Mouse (Mus musculus): ENCODE measurements around the gene Atad2b.
"Not testable (repeated sequence)": the region's sequence is repeated elsewhere in the genome, so short reads cannot be mapped to it uniquely, and the experiment has no call there.

The Atad2b gene

DNA sequence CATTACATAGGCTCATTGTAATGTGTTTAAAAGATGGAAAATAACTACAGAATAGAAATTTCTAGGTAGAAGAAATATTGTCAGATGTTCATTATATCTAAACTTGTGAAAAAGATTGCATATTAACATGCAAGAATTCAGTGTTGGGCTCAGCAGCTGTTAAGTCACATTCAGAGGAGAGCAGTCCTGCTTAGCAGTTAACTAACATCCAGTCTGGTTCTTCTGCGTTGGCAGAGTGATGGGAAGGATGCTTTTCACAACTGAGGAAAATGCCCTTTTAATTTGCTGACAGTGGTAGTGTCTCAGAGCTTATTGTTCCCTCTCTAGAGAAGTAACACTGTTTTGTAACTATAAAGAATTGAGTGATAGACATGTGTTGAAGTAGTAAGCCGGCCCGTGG lies 88.2 kb downstream of the Atad2b start:
- no peak overlapping the region for H3K4me3 ChIP-seq (replicated peaks; ENCODE audit: low read length)
- no peaks in the 10 kb centered on the region for H3K9me3 ChIP-seq (ENCODE audit: low read length)
- H3K36me3 ChIP-seq (ENCODE audit: insufficient read depth, low read length): peaks cover 15% of the 10 kb centered on the region
- no peaks in the 10 kb centered on the region for H3K27me3 ChIP-seq (ENCODE audit: insufficient read depth, low read length)
- no peak for TF ChIP-seq NANOG (IDR thresholded peaks at IDR 0.05; ENCODE audit: borderline replicate concordance, low read length)
- no peak for TF ChIP-seq POU5F1 (IDR thresholded peaks at IDR 0.05; ENCODE audit: borderline replicate concordance, low read length)
- TF ChIP-seq CTCF (conservative IDR thresholded peaks at IDR 0.05; ENCODE audit: low read length): no peak
- peaks cover 37% of the 10 kb centered on the region for H3K4me1 ChIP-seq (replicated peaks; ENCODE audit: low read depth, low read length)

DNA sequence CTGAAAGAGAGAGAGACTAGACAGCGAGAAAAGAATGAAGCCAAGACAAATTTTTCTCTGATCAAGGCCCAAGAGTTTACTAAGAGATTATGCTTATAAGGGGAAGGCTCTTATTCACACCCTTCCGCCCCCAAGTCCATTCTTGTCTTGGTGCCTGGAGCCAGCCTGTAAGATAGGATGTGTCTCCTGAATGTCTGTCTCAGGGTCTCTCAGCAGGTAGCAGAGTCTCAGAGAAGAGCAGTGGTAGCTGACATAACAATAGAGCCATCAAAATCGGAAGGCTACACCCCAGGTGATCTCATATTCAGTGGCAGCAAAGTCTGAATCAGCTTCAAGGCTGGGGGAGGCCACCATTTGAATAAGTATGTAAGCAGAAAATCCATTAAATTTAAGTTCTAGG lies 88.6 kb downstream of the Atad2b start:
- Histone ChIP-seq H3K4me1 (replicated peaks; ENCODE audit: low read depth, low read length) (peaks cover 37% of the 10 kb centered on the region), H3K36me3 (ENCODE audit: insufficient read depth, low read length) (peaks cover 17% of the 10 kb centered on the region)
- TF ChIP-seq NANOG (IDR thresholded peaks at IDR 0.05; ENCODE audit: borderline replicate concordance, low read length): peak; percentile 98
- not testable (repeated sequence) for H3K9me3 ChIP-seq (ENCODE audit: low read length); H3K4me3 ChIP-seq (replicated peaks; ENCODE audit: low read length); H3K27me3 ChIP-seq (ENCODE audit: insufficient read depth, low read length)

DNA sequence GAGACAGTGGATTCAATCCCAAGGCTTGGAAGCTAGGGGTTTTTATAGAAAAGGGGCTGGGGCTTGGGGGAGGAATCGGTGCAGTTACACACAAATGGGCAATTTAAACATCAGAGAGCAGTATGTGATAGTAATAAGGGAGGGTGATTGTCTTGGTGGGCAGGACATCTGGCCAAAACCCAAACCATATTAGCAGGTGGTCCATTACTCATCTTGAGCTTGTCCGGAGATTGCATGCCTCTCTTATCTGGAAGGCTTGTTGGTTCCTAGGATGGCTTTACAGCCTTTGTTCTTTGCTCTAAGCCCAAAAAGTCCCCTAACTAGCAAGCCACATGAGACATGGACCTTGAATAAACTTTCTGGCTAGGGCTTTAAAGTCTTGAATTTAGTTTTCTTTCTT lies 91.5 kb downstream of the Atad2b start:
- peaks cover 23% of the 10 kb centered on the region for H3K36me3 ChIP-seq (ENCODE audit: insufficient read depth, low read length)
- not testable (repeated sequence) for H3K9me3 ChIP-seq (ENCODE audit: low read length); H3K4me3 ChIP-seq (replicated peaks; ENCODE audit: low read length); H3K27me3 ChIP-seq (ENCODE audit: insufficient read depth, low read length)
- peaks cover 27% of the 10 kb centered on the region for H3K4me1 ChIP-seq (replicated peaks; ENCODE audit: low read depth, low read length)

DNA sequence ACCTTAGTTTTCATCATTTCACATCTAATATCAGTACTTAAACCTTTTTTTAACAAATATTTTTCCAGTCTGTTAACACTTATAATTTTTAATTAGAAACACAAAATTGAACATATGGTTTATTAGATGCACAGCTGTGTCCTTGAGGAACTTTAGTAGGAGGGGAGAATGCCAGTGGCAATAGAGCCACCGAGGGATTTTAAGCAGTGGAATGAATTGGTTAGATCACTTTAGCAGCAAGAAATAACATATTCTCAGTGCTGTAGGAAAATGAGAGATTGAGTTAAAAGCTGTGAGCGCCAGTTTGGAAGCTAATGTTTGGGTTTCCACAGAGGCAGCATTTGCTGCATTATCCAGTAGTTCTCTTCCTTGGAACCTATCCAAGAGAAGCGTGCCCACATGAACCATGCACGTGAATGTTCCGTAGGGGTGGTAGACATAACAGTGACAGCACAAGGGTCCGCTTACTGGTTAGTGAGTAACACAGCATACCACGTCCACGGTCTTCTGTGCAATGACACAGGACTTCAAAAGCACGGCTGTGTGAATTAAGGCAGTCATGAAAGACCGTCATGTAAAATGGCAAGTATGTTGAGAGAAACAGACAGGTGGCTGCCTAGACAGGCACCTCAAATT lies 108.2 kb downstream of the Atad2b start:
- Histone ChIP-seq H3K36me3 (ENCODE audit: insufficient read depth, low read length) (peaks cover 27% of the 10 kb centered on the region), H3K27me3 (ENCODE audit: insufficient read depth, low read length) (no peaks in the 10 kb centered on the region), H3K9me3 (ENCODE audit: low read length) (no peaks in the 10 kb centered on the region), H3K4me1 (replicated peaks; ENCODE audit: low read depth, low read length) (no peaks in the 10 kb centered on the region), H3K4me3 (replicated peaks; ENCODE audit: low read length) (no peak overlapping the region)
- TF ChIP-seq NANOG (IDR thresholded peaks at IDR 0.05; ENCODE audit: borderline replicate concordance, low read length) (no peak), CTCF (conservative IDR thresholded peaks at IDR 0.05; ENCODE audit: low read length) (no peak), POU5F1 (IDR thresholded peaks at IDR 0.05; ENCODE audit: borderline replicate concordance, low read length) (no peak)

DNA sequence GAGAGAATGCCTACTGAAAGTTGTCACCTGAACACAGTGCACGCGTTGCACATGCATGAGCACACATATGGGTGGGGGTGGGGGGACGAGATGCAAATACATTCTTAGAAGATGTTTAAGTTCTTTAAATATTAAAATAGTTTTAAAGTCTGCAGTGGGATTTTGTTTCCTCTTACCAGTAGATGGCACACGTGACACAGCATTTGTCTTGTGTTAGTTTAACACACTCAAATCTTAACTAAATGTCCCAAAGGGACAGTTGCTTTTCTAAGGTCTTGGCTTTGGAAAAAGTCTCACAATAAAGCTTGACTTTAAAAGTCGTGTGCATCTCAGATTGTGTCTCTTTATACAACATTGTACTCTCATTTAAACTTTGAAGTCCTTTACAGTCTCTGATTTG lies 111.9 kb downstream of the Atad2b start:
- Histone ChIP-seq H3K36me3 (ENCODE audit: insufficient read depth, low read length) (peaks cover 52% of the 10 kb centered on the region), H3K4me3 (replicated peaks; ENCODE audit: low read length) (no peak overlapping the region), H3K4me1 (replicated peaks; ENCODE audit: low read depth, low read length) (no peaks in the 10 kb centered on the region), H3K9me3 (ENCODE audit: low read length) (no peaks in the 10 kb centered on the region), H3K27me3 (ENCODE audit: insufficient read depth, low read length) (no peaks in the 10 kb centered on the region)
- TF ChIP-seq CTCF (conservative IDR thresholded peaks at IDR 0.05; ENCODE audit: low read length) (no peak), NANOG (IDR thresholded peaks at IDR 0.05; ENCODE audit: borderline replicate concordance, low read length) (no peak), POU5F1 (IDR thresholded peaks at IDR 0.05; ENCODE audit: borderline replicate concordance, low read length) (no peak)

DNA sequence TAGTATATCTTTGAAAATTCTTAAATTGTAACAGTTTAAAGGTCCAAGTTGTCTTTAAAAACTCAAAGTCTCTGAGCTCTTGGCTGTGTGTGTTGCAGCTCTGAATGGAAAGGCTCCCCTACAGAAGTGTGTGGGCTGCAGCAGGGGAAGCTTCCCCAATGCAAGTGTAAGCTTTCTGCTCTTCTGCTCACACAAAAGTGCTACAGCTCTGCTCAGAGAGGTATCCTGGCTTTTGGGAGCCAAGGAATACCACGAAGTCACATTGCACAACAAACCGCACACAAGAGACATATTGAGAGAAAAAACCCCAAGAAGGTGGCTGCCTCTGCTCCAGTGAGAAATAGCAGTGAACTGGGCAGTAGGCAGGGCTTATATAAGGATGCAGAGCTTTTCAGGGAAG lies 120.9 kb downstream of the Atad2b start:
- H3K9me3 ChIP-seq (ENCODE audit: low read length): no peaks in the 10 kb centered on the region
- H3K27me3 ChIP-seq (ENCODE audit: insufficient read depth, low read length): no peaks in the 10 kb centered on the region
- no peaks in the 10 kb centered on the region for H3K4me1 ChIP-seq (replicated peaks; ENCODE audit: low read depth, low read length)
- peaks cover 52% of the 10 kb centered on the region for H3K36me3 ChIP-seq (ENCODE audit: insufficient read depth, low read length)
- H3K4me3 ChIP-seq (replicated peaks; ENCODE audit: low read length): no peak overlapping the region
- TF ChIP-seq POU5F1 (IDR thresholded peaks at IDR 0.05; ENCODE audit: borderline replicate concordance, low read length) (no peak), CTCF (conservative IDR thresholded peaks at IDR 0.05; ENCODE audit: low read length) (no peak), NANOG (IDR thresholded peaks at IDR 0.05; ENCODE audit: borderline replicate concordance, low read length) (no peak)

GRCm38 (mm10) chr12:5044141-5044540 lies 127.0 kb downstream of the Atad2b start:
- peak overlapping the region; percentile 63 for H3K4me3 ChIP-seq (replicated peaks; ENCODE audit: low read length)
- no peaks in the 10 kb centered on the region for H3K9me3 ChIP-seq (ENCODE audit: low read length)
- peaks cover 8% of the 10 kb centered on the region; the same call in 1 of the 2 replicates for H3K36me3 ChIP-seq (ENCODE audit: insufficient read depth, low read length)
- TF ChIP-seq CTCF (conservative IDR thresholded peaks at IDR 0.05; ENCODE audit: low read length): no peak
- no peak; the same call in 1 of the 2 replicates for TF ChIP-seq POU5F1 (IDR thresholded peaks at IDR 0.05; ENCODE audit: borderline replicate concordance, low read length)
- no peak for TF ChIP-seq NANOG (IDR thresholded peaks at IDR 0.05; ENCODE audit: borderline replicate concordance, low read length)
- H3K27me3 ChIP-seq (ENCODE audit: insufficient read depth, low read length): no peaks in the 10 kb centered on the region
- H3K4me1 ChIP-seq (replicated peaks; ENCODE audit: low read depth, low read length): peaks cover 15% of the 10 kb centered on the region

DNA sequence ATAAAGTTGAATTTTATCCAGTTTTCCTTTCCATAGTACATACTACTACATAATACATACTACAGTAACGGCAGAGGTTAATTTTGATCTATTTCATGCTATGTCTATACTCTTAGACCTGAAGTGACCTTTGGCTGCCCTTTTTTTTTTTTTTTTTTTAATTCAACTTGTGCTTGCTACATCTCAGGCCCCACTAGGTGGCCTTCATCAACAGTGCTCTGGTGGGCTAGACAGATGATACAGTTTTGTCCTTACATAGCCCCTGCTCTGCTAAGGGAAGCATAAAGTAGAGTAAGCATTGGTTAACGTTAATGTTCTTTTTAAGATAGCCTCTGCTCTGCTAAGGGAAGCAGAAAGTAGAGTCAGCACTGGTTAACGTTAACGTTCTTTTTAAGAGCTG lies 131.0 kb downstream of the Atad2b start:
- Histone ChIP-seq H3K9me3 (ENCODE audit: low read length) (peaks cover 13% of the 10 kb centered on the region), H3K4me1 (replicated peaks; ENCODE audit: low read depth, low read length) (peaks cover 15% of the 10 kb centered on the region), H3K36me3 (ENCODE audit: insufficient read depth, low read length) (0 out of 2 replicates have a peak, but pooled peaks cover 2% of the 10 kb centered on the region), H3K4me3 (replicated peaks; ENCODE audit: low read length) (no peak overlapping the region), H3K27me3 (ENCODE audit: insufficient read depth, low read length) (no peaks in the 10 kb centered on the region)
- TF ChIP-seq NANOG (IDR thresholded peaks at IDR 0.05; ENCODE audit: borderline replicate concordance, low read length) (no peak), POU5F1 (IDR thresholded peaks at IDR 0.05; ENCODE audit: borderline replicate concordance, low read length) (no peak), CTCF (conservative IDR thresholded peaks at IDR 0.05; ENCODE audit: low read length) (no peak)

DNA sequence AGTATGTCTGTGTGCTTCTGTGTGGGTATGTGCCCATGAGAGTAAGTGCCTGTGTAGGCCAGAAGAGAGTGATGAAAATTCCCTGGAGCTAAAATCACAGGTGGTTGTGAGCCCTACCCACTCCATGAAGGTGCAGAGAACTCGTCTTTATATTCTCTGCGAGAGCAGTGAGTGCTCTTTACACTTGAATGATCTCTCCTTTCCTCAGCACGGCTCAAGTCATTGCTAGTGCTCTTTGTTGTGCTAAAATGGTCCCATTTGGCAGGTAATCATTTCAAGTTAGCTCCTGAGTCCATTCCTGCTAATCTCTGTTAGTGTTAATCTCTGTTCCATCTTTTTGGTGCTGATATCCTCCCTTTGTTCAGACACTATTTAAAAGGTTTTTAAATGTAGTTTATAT lies 150.4 kb downstream of the Atad2b start:
- no peaks in the 10 kb centered on the region for H3K27me3 ChIP-seq (ENCODE audit: insufficient read depth, low read length)
- no peak overlapping the region for H3K4me3 ChIP-seq (replicated peaks; ENCODE audit: low read length)
- peaks cover 29% of the 10 kb centered on the region for H3K4me1 ChIP-seq (replicated peaks; ENCODE audit: low read depth, low read length)
- TF ChIP-seq NANOG (IDR thresholded peaks at IDR 0.05; ENCODE audit: borderline replicate concordance, low read length): peak; percentile 71
- no peak for TF ChIP-seq POU5F1 (IDR thresholded peaks at IDR 0.05; ENCODE audit: borderline replicate concordance, low read length)
- no peak for TF ChIP-seq CTCF (conservative IDR thresholded peaks at IDR 0.05; ENCODE audit: low read length)
- no peaks in the 10 kb centered on the region for H3K36me3 ChIP-seq (ENCODE audit: insufficient read depth, low read length)
- H3K9me3 ChIP-seq (ENCODE audit: low read length): peaks cover 19% of the 10 kb centered on the region; the same call in 1 of the 2 replicates
